8 mouse cellular contexts compared by ENCODE assay signal in the genomic region with DNA sequence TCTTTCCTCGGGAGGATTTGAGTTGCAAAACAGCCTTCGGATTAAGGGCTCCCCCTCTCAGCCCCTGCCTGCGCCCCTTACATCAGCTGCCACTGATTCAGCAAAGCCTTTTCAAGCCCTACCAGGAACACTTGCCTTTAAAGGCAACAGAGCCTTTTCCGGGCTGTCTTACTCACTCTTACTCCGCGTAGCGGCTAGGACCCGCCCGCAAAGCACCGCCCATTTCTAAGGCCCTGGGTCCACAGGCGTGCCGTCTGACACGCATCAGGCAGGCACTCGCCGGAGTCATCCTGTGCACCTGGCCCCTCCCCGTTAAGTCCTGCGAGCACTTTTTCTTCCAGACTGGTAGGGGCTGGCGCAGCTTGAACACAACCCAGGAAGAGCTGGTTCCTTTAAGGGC. TPM values are rescaled to one million over a fixed set of nuclear protein-coding genes. Genes with fewer than 3 reads are reported as not detected.
DNase-seq lines count a peak whose midpoint lies in the region; ATAC-seq and TF ChIP-seq lines count a peak whose summit lies in the region.

No protein-coding gene starts in this region.

- WGBS in bone marrow, adult 2 months, result under 1% methylated on average over 18 of the region's 18 CpGs
- under 1% methylated on average over 18 of the region's 18 CpGs for WGBS in forebrain, embryonic 14.5 days

- H3K27me3 ChIP-seq in ES-Bruce4 (ENCODE audit: control insufficient read depth, insufficient read depth, low read length, poor library complexity, severe bottlenecking), result no peaks in the 10 kb centered on the region
- no peaks in the 10 kb centered on the region for H3K27me3 ChIP-seq in forebrain, embryonic 14.5 days (replicated peaks; ENCODE audit: control insufficient read depth, insufficient read depth, low read length)
- H3K27me3 ChIP-seq in megakaryocyte, embryonic 14.5 days (replicated peaks), result no peaks in the 10 kb centered on the region

- peaks cover 2% of the 10 kb centered on the region for H3K4me1 ChIP-seq in ES-Bruce4 (ENCODE audit: control insufficient read depth, insufficient read depth, low read length)
- no peaks in the 10 kb centered on the region; the same call in 1 of the 2 replicates for H3K4me1 ChIP-seq in bone marrow, adult 2 months (ENCODE audit: control insufficient read depth, insufficient read depth, low read length)
- peaks cover 14% of the 10 kb centered on the region for H3K4me1 ChIP-seq in forebrain, embryonic 14.5 days (ENCODE audit: control insufficient read depth, insufficient read depth, low read length)
- H3K4me1 ChIP-seq in megakaryocyte, embryonic 14.5 days, result peaks cover 72% of the 10 kb centered on the region

- H3K9me3 ChIP-seq in ES-Bruce4 (replicated peaks; ENCODE audit: control insufficient read depth, insufficient read depth, low read length, poor library complexity, severe bottlenecking), result no peaks in the 10 kb centered on the region
- H3K9me3 ChIP-seq in forebrain, embryonic 14.5 days (replicated peaks; ENCODE audit: control insufficient read depth, low read length), result no peaks in the 10 kb centered on the region
- no peaks in the 10 kb centered on the region for H3K9me3 ChIP-seq in megakaryocyte, embryonic 14.5 days

- peak; percentile 71 for DNase-seq in forebrain, embryonic 14.5 days (ENCODE audit: low spot score)
- peak; percentile 38 to 42 for DNase-seq in layer of hippocampus, postnatal 25 days (ENCODE audit: extremely low spot score in 1 of 2, low spot score in 1 of 2)
- peak; percentile 44 for DNase-seq in right cerebral cortex, postnatal 14 days
- DNase-seq in urinary bladder, postnatal 14 days (ENCODE audit: low spot score), result peak; percentile 89

- TF ChIP-seq POLR2A in ES-Bruce4 (IDR thresholded peaks at IDR 0.05; ENCODE audit: insufficient read depth, low read length), result peak; percentile 60
- TF ChIP-seq POLR2A in bone marrow, adult 2 months (IDR thresholded peaks at IDR 0.05; ENCODE audit: borderline replicate concordance, control insufficient read depth, low read depth, low read length), result no peak

- H3K9ac ChIP-seq in ES-Bruce4 (ENCODE audit: low read depth, poor library complexity, severe bottlenecking), result peak overlapping the region; percentile 55
- peak overlapping the region; percentile 62 for H3K9ac ChIP-seq in forebrain, embryonic 14.5 days (ENCODE audit: low read length)

- peak overlapping the region; percentile 67 for H3K4me3 ChIP-seq in ES-Bruce4 (ENCODE audit: low read depth, low read length)
- H3K4me3 ChIP-seq in bone marrow, adult 2 months (replicated peaks; ENCODE audit: control insufficient read depth, low read depth, low read length), result peak overlapping the region; percentile 3
- peak overlapping the region; percentile 30 for H3K4me3 ChIP-seq in forebrain, embryonic 14.5 days (ENCODE audit: low read depth, low read length)
- peak overlapping the region; percentile 92 for H3K4me3 ChIP-seq in megakaryocyte, embryonic 14.5 days (replicated peaks)

- peak overlapping the region; percentile 60 for H3K27ac ChIP-seq in ES-Bruce4 (ENCODE audit: insufficient read depth, low read length)
- no peak overlapping the region for H3K27ac ChIP-seq in bone marrow, adult 2 months (ENCODE audit: control insufficient read depth, insufficient read depth, low read depth, low read length, poor library complexity)
- H3K27ac ChIP-seq in forebrain, embryonic 14.5 days (ENCODE audit: low read depth, low read length), result no peak overlapping the region; the same call in 1 of the 2 replicates

- ATAC-seq in forebrain, embryonic 14.5 days, result peak; percentile 8; the same call in 1 of the 2 replicates
- peak; percentile 62 to 68 for ATAC-seq in hematopoietic stem cell, adult 5-6 weeks (replicated peaks in 1 of 2; ENCODE audit: insufficient read depth in 1 of 2, low FRiP score in 2 of 2, low TSS enrichment in 1 of 2, low read depth in 1 of 2, poor library complexity in 2 of 2, severe bottlenecking in 2 of 2)

- no peak for TF ChIP-seq CTCF in ES-Bruce4 (IDR thresholded peaks at IDR 0.05; ENCODE audit: low read depth, low read length)
- TF ChIP-seq CTCF in bone marrow, adult 2 months (IDR thresholded peaks at IDR 0.05; ENCODE audit: control insufficient read depth, insufficient read depth, low read length), result no peak

- peak overlapping the region; percentile 61 for H3K4me2 ChIP-seq in forebrain, embryonic 14.5 days (ENCODE audit: low read length)

- H3K36me3 ChIP-seq in ES-Bruce4 (ENCODE audit: control insufficient read depth, insufficient read depth, low read length, poor library complexity, severe bottlenecking), result 0 out of 2 replicates have a peak, but pooled peaks cover under 1% of the 10 kb centered on the region
- H3K36me3 ChIP-seq in forebrain, embryonic 14.5 days (ENCODE audit: control insufficient read depth, insufficient read depth, low read length), result no peaks in the 10 kb centered on the region
- H3K36me3 ChIP-seq in megakaryocyte, embryonic 14.5 days (replicated peaks; ENCODE audit: low read length), result peaks cover 7% of the 10 kb centered on the region

- peak; percentile 89; the same call in 1 of the 2 replicates for TF ChIP-seq EP300 in ES-Bruce4 (IDR thresholded peaks at IDR 0.05; ENCODE audit: insufficient read depth, low read depth, low read length)

RNA-seq across cellular contexts. Expression of a gene that starts 2.8 kb away (rescaled TPM):
- polyA plus RNA-seq in ES-Bruce4 (2011; ENCODE audit: insufficient read depth, insufficient read length, low read depth, missing spikeins), result 682 and 697 TPM in 2 replicates
- polyA plus RNA-seq in bone marrow, adult 2 months (2011; ENCODE audit: insufficient read depth, insufficient read length, low replicate concordance, missing spikeins), result 6.7 and 20.9 TPM in 2 replicates
- polyA plus RNA-seq in forebrain, embryonic 14.5 days (2014; fragmentation: Nextera tagmentation; extraction: Ambion mirVana), result 85.3 and 96.7 TPM in 2 replicates
- total RNA-seq in hematopoietic stem cell, adult 5-6 weeks (2017), result 12.4 and 23.3 TPM in 2 replicates
- 10 to 100 TPM; 70.9 to 98.4 TPM for total RNA-seq in layer of hippocampus, postnatal 25 days (2021)
- 106 and 116 TPM in 2 replicates for polyA plus RNA-seq in megakaryocyte, embryonic 14.5 days (2012; ENCODE audit: insufficient read depth, low replicate concordance)

Comparison
In these comparisons a context has a peak if more than half of its experiments do, and no peak if none do; other contexts are left out.
1. H3K4me3 ChIP-seq: peak in every context shown above with its lines; median percentile 92 in megakaryocyte, embryonic 14.5 days; 67 in ES-Bruce4; 30 in forebrain, embryonic 14.5 days; 3 in bone marrow, adult 2 months.